ENCODE assay signal across 30 mouse cellular contexts in genomic region chr6:65375918-65376317, GRCm38 (mm10). TPM values are rescaled to one million over a fixed set of nuclear protein-coding genes. Genes with fewer than 3 reads are reported as not detected.
DNase-seq lines count a peak whose midpoint lies in the region; ATAC-seq and TF ChIP-seq lines count a peak whose summit lies in the region.
"Had no signal": no experiment of that assay in that cellular context is flagged by ENCODE, and none has a peak within 500 bp of the region (broad histone marks: within the 10 kb centered on the region; RNA-seq: fewer than 3 reads in every experiment).

No protein-coding gene starts in this region.

- no peaks in the 10 kb centered on the region for H3K4me1 ChIP-seq in kidney, postnatal 0 days (replicated peaks; ENCODE audit: insufficient read depth, low read length)
- no peaks in the 10 kb centered on the region for H3K4me1 ChIP-seq in CH12.LX (ENCODE audit: control insufficient read depth in 1 of 2, insufficient read depth in 2 of 2)
- H3K4me1 ChIP-seq: heart, embryonic 12.5 days had no signal

- peak; percentile 38 for TF ChIP-seq RAD21 in CH12.LX (IDR thresholded peaks at IDR 0.05; ENCODE audit: low read depth, low read length)

- H3K79me2 ChIP-seq in CH12.LX (replicated peaks; ENCODE audit: control insufficient read depth, extremely low read depth, insufficient read depth, poor library complexity, severe bottlenecking) = no peaks in the 10 kb centered on the region

- no peak for ATAC-seq in kidney, postnatal 0 days (replicated peaks; ENCODE audit: low FRiP score, low read depth)
- ATAC-seq in erythroid progenitor cell, adult 5-6 weeks (replicated peaks; ENCODE audit: low FRiP score, poor library complexity, severe bottlenecking) = no peak
- ATAC-seq: activated CD4-positive, CD25-positive, alpha-beta regulatory T cell, adult 4 months; CD4-positive, CD25-positive, alpha-beta regulatory T cell, adult 4 months; forebrain, embryonic 14.5 days; forebrain, postnatal 0 days; intestine, postnatal 0 days; Patski had no signal

- H3K36me3 ChIP-seq in kidney, postnatal 0 days (ENCODE audit: insufficient read depth, low read length) = no peaks in the 10 kb centered on the region
- H3K36me3 ChIP-seq in CH12.LX (replicated peaks in 1 of 2; ENCODE audit: control insufficient read depth in 1 of 2, insufficient read depth in 1 of 2, low read length in 1 of 2) = no peaks in the 10 kb centered on the region
- H3K36me3 ChIP-seq: G1E; heart, embryonic 12.5 days; heart, embryonic 15.5 days had no signal

- no peak for DNase-seq in kidney, postnatal 0 days (ENCODE audit: low spot score)
- DNase-seq in kidney, adult 8-10 months = no peak
- DNase-seq in CH12.LX (ENCODE audit: extremely low read depth) = no peak
- peak; percentile 12 for DNase-seq in ES-CJ7 (ENCODE audit: low read depth, low spot score)
- DNase-seq in brain, embryonic 14.5 days (ENCODE audit: low read depth) = peak; percentile 8
- no peak for DNase-seq in frontal cortex, adult 2 months (ENCODE audit: extremely low spot score in 1 of 2, low spot score in 1 of 2)
- DNase-seq: adrenal gland, postnatal 10 days; adrenal gland, postnatal 36 days; cerebellum, adult 11 months; cerebellum, adult 2 months; cerebellum, adult 9-11 months; forebrain, postnatal 0 days; gastrocnemius, postnatal 25 days; heart, adult 18-20 months; heart, postnatal 10 days; heart, postnatal 36 days had no signal

- TF ChIP-seq POLR2A in CH12.LX (IDR thresholded peaks at IDR 0.05; ENCODE audit: low read depth, low read length) = no peak
- no peak for TF ChIP-seq POLR2A in brain, embryonic 14.5 days (IDR thresholded peaks at IDR 0.05; ENCODE audit: borderline replicate concordance, extremely low read depth, insufficient read depth, insufficient read length, poor library complexity, severe bottlenecking)

- no peaks in the 10 kb centered on the region for H3K9me3 ChIP-seq in kidney, postnatal 0 days (replicated peaks; ENCODE audit: low read length)
- no peaks in the 10 kb centered on the region for H3K9me3 ChIP-seq in CH12.LX (replicated peaks; ENCODE audit: low read length)
- H3K9me3 ChIP-seq: G1E; heart, embryonic 12.5 days; heart, embryonic 15.5 days had no signal

- WGBS in kidney, postnatal 0 days = 48% methylated on average over 2 of the region's 2 CpGs

- TF ChIP-seq EP300 in CH12.LX (IDR thresholded peaks at IDR 0.05; ENCODE audit: low read length) = no peak

- H3K4me2 ChIP-seq in kidney, postnatal 0 days (ENCODE audit: low read length) = no peak overlapping the region
- no peak overlapping the region for H3K4me2 ChIP-seq in CH12.LX (ENCODE audit: insufficient read depth, low read depth, poor library complexity, severe bottlenecking)
- H3K4me2 ChIP-seq: heart, embryonic 12.5 days; heart, embryonic 15.5 days; hindbrain, embryonic 14.5 days had no signal

- H3K4me3 ChIP-seq in kidney, postnatal 0 days (replicated peaks; ENCODE audit: low read depth, low read length) = no peak overlapping the region
- H3K4me3 ChIP-seq in CH12.LX (replicated peaks in 1 of 3; ENCODE audit: low read depth in 2 of 3, low read length in 2 of 3, poor library complexity in 1 of 3) = no peak overlapping the region
- H3K4me3 ChIP-seq: heart, embryonic 12.5 days; heart, embryonic 15.5 days had no signal

- peak; percentile 28; the same call in 1 of the 2 replicates for TF ChIP-seq CTCF in kidney, postnatal 0 days (IDR thresholded peaks at IDR 0.05; ENCODE audit: low read depth)
- peak in 1 of 2 experiments; percentile 58; a peak in 2 of 4 replicates for TF ChIP-seq CTCF in CH12.LX (conservative IDR thresholded peaks at IDR 0.05 in 1 of 2, IDR thresholded peaks at IDR 0.05 in 1 of 2; ENCODE audit: low read depth in 2 of 2, low read length in 2 of 2)
- no peak for TF ChIP-seq CTCF in brain, embryonic 14.5 days (IDR thresholded peaks at IDR 0.05; ENCODE audit: borderline replicate concordance, extremely low read depth, insufficient read depth, insufficient read length)

- dilution Hi-C loops in CH12.LX (cut with MboI; ENCODE audit: extremely low pct_ligation_motif_present, extremely low pct_unique_long_range_greater_than_20kb, low sequenced_read_pairs) = no loop called here

- H3K27ac ChIP-seq in kidney, postnatal 0 days = no peak overlapping the region
- H3K27ac ChIP-seq in CH12.LX (ENCODE audit: insufficient read depth, low read depth) = no peak overlapping the region
- H3K27ac ChIP-seq: heart, embryonic 15.5 days; hindbrain, embryonic 14.5 days had no signal

- H3K27me3 ChIP-seq in kidney, postnatal 0 days (ENCODE audit: insufficient read depth, low read length) = no peaks in the 10 kb centered on the region
- H3K27me3 ChIP-seq in CH12.LX (replicated peaks) = no peaks in the 10 kb centered on the region

- in situ Hi-C loops in CH12.LX (cut with MboI; ENCODE audit: low pct_ligation_motif_present, low pct_unique_long_range_greater_than_20kb, low sequenced_read_pairs) = no loop called here

- H3K9ac ChIP-seq in kidney, postnatal 0 days (ENCODE audit: low read depth, low read length) = no peak overlapping the region
- H3K9ac ChIP-seq in CH12.LX (ENCODE audit: insufficient read depth, low read depth) = no peak overlapping the region
- H3K9ac ChIP-seq: forebrain, postnatal 0 days; heart, embryonic 12.5 days; heart, embryonic 15.5 days; hindbrain, embryonic 14.5 days had no signal

TF ChIP-seq in CH12.LX, 34 proteins besides CTCF, POLR2A, EP300 and RAD21:
- TF ChIP-seq KAT2A (IDR thresholded peaks at IDR 0.05; ENCODE audit: insufficient replicate concordance, low read length) (no peak), ETS1 (conservative IDR thresholded peaks at IDR 0.05; ENCODE audit: low read depth, low read length) (no peak), POLR2AphosphoS2 (IDR thresholded peaks at IDR 0.05; ENCODE audit: low read depth, low read length) (no peak), SMC3 (IDR thresholded peaks at IDR 0.05; ENCODE audit: low read depth, low read length) (peak; percentile 66), HCFC1 (IDR thresholded peaks at IDR 0.05; ENCODE audit: low read depth, low read length) (no peak)

RNA-seq across cellular contexts. Expression of gene C130060K24Rik, which starts 5.0 kb away (rescaled TPM):
- 0.36 and 0.46 TPM in 2 replicates for polyA plus RNA-seq in kidney, postnatal 0 days (2015; fragmentation: Nextera tagmentation; extraction: Ambion mirVana)
- not detected in 2 replicates for total RNA-seq in CH12.LX (2012; rRNA removed)
- not detected in 2 replicates for total RNA-seq in CH12.LX (2014; rRNA removed)
- not detected in 2 replicates for polyA plus RNA-seq in CH12.LX (2012; ENCODE audit: insufficient read length, low read depth)
- 1.6 and 2.3 TPM in 2 replicates for polyA plus RNA-seq in brain, embryonic 14.5 days (2012; rRNA removed)
- total RNA-seq in erythroid progenitor cell, adult 5-6 weeks (2015; ENCODE audit: low replicate concordance) = not detected in 2 replicates
- not detected in 2 replicates for total RNA-seq in erythroid progenitor cell, adult 5-6 weeks (2017; ENCODE audit: low replicate concordance)
- 0.12 and 0.32 TPM in 2 replicates for polyA plus RNA-seq in frontal cortex, adult 2 months (2012; rRNA removed)
- total RNA-seq: adrenal gland, adult 18-20 months; adrenal gland, postnatal 10 days; adrenal gland, postnatal 36 days; gastrocnemius, adult 8-10 months; gastrocnemius, postnatal 25 days; heart, adult 18-20 months; heart, postnatal 10 days; heart, postnatal 36 days had no signal
- polyA plus RNA-seq: activated CD4-positive, CD25-positive, alpha-beta regulatory T cell, adult 4 months; C2C12; CD4-positive, CD25-positive, alpha-beta regulatory T cell, adult 4 months; G1E; heart, embryonic 15.5 days; intestine, embryonic 14.5 days; Patski had no signal

Comparison
In these comparisons a context has a peak if more than half of its experiments do, and no peak if none do; other contexts are left out.
1. DNase-seq: peak in ES-CJ7 (single experiment) and brain, embryonic 14.5 days (single experiment); none in kidney, postnatal 0 days (single experiment), kidney, adult 8-10 months (0 of 2), CH12.LX (single experiment) and frontal cortex, adult 2 months (0 of 2).